Mouse (Mus musculus): ENCODE data around the gene Prss22.
"Not testable (repeated sequence)": the region's sequence is repeated elsewhere in the genome, so short reads cannot be mapped to it uniquely, and the experiment has no call there.

The Prss22 gene

DNA sequence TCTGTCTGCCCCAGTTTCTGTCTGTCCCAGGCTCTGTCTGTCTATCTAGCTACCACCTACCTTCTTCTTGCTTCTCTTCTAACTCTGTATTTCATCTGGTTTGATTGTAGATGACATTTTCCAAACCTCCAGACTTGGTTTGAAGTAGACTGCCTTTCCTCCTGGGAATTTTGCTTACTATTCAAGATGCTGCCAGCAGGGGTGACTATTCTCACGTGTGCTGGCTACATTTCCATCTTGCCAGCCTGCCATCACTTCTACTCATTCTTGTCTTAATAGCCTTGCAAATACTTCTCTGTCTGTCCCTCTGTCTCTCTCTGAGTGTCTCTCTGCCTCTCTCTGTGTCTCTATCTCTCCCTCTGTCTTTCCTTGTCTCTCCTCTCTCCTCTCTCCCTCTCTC is 2.5 kb downstream of the Prss22 start:
- DNase-seq (ENCODE audit: low spot score in 2 of 2): no peak

DNA sequence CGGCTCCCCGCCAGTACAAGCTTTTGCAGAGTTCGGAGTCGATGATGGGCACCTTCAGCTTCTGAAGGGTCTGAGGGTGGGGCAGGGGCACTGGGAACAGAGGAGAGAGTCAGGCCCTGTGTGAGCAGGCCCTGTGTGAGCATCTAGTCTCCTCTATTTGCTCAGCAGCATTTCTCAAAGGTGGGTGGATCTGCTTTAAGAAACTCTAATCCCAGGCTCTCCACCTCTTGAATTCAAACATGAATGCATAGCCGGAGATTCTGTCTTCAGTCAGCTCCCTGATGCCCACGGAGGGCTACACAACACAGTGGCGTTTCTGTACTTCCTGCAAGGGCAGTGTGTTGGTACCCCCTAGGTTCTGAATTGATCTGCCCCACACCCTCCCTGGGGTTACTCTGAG is 3.2 kb downstream of the Prss22 start:
- DNase-seq (ENCODE audit: low spot score in 2 of 2): no peak

DNA sequence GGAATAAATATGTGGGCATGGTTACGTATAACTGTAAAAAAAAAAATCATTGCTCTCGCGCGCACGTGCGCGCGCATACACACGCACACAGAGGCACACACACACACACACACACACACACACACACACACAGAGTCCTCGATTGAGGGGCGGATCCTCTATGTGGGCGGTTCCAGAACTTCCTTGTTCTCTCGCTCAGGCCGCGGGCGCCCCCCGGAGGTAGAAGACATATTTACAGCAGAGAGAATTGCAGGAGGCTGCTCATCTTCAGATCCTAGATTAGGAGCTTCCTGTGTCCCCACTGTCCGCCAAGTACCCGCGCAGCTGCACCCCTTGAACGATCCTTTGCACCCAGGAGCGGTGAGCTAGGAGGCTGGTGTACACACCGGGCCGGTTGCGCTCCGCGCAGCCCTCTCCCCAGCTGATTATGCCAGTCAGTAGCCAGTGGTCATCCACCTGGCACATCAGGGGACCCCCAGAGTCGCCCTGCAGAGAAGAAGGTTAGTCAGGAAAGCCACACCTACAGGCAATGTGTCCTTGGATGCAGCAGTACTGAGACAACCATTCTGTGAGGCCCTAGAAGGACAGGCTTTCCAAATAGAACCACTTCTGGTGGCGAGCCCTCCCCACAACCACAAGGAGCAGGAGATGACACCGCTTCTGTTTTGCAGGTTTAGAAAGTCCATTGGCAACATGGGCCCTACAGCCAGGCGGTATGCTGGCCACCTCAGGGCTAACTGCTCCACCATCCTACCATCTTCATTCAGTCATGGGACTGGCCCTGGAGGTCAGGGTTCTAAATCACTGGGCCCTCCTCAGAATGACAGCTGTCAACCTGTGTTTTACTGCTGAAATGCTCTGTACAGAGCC is 4.1 kb downstream of the Prss22 start:
- peak; percentile 82 to 85 for DNase-seq (ENCODE audit: low spot score in 2 of 2)

DNA sequence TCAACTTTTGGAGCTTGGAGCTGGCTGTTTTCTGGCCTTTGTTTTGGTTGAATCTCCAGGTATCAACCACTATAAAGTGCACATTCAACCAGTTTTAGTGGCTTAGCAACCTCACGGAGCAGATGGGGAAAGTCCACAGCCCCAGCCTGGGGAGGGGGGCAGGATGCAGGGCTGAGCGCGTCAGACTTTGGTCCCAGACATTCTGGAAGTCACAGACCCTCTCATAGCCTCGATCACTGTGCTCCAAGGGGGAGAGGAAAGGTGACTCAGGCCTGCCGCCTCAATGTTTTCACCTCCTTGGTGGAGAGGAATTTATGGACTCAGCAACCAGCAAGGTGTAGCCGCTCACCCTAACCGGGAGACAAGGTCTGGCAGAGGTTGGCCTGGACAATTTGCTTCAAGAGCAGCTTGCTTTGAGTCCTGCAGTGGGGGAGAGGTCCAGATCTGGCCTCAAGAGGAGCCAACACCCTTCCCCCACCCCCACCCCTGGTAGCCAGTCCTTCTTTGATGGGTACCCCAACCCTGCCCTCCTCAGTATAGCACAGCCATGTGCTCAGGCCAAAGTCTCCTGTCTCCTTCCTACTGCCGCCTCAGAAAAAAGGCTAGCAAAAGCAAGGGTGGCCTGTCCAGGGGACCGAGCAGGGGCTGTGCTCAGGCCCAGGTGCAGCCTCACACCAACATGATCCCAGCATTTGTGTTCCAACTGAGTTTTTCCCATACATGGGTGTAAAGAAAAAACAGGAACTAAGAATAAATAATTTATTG is 4.9 kb downstream of the Prss22 start:
- DNase-seq (ENCODE audit: low spot score in 2 of 2): no peak

DNA sequence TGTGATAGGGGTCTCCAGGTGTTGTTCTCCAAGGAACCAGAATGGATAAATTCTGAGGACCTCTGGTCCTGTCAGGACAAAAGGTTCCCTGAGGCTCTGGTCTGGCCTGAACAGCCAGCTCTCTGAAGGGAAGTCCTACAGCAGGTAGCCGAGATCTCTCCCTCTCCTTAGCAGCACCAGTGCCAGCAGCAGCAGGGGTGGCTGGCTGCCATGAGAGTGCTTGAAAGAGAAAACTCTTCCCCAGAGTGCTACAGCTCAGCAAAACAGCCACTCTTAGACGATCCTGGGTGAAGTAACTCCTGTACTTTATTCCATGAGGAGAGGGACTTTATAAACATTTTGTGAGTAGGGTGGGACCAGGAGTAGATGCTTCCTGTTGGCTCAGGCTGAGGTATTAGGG is 8.1 kb downstream of the Prss22 start:
- DNase-seq (ENCODE audit: low spot score in 2 of 2): no peak

DNA sequence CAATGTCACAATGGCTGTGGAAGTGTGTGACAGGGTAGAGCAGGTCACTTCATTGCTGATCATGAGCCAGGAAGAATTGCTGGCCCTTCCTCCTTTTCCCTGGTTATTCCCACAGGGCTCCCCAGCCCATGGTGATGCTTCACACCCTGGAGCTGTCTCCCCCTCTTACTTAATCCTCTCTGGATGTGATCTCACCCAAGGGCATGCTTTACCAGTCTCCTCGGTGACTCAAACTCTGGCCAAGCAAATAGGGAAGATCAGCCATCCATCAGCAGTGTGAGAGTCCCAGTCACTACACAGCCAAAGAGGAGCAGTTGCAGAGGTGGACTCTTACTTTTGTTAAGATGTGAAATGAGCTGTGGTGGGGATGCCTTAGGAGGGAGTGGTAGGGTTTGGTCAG is 12.9 kb downstream of the Prss22 start:
- no peak for DNase-seq (ENCODE audit: low spot score in 2 of 2)

DNA sequence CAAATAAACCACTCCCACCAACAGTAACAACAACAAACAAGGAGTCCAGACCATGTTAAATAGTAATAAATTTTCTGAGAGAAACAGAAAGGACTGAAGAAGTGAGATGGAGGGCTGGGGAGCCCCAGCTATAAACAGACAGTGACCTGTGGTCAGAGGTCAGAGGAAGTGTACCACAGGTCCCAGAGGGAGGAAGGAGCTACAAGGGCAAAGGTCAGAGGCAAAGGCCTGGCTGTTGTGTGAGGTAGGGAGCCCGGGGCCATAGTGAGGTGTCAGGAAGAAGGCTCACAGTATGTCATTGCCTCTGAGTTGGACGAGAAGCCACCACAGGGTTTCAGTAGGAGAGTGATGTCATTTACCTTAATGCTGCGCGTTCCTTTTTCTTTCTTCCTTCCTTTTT is 15.0 kb downstream of the Prss22 start:
- peak in 1 of 2 experiments; percentile 3 for DNase-seq (ENCODE audit: low spot score in 2 of 2)

DNA sequence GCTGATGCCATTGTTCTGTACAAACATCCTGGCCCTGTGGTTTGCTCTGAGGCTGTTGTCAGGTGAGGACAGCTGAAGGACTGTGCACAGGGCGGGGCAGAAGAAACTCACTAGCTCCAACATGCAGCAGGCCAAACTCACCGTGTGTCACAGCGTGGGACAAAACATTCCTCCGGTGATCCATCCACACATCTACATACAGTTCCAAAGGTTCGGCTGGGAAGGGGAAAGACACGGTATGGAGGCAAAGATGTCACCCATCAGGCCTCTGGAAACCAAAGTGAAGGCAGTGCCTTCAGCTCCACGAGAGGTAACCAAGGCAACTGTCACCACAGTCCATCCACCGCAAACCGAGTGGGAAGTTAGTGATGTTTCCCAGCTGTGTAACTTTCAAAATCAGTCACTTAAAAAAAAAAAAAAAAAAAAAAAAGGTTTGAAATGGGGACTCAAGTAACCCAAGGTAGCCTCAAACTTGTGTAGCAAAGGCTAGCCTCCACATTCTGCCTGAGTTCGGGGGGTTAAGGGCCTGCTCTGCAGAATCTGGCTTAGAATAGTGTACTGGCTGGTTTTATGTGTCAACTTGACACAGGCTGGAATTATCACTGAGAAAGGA is 17.5 kb downstream of the Prss22 start, which contains the start of gene Prss30:
Gene Prss30, minus strand, starts transcription at position 270 of the 613 bp plus-strand sequence.
- peak; percentile 41 to 61 for DNase-seq (ENCODE audit: low spot score in 2 of 2)

DNA sequence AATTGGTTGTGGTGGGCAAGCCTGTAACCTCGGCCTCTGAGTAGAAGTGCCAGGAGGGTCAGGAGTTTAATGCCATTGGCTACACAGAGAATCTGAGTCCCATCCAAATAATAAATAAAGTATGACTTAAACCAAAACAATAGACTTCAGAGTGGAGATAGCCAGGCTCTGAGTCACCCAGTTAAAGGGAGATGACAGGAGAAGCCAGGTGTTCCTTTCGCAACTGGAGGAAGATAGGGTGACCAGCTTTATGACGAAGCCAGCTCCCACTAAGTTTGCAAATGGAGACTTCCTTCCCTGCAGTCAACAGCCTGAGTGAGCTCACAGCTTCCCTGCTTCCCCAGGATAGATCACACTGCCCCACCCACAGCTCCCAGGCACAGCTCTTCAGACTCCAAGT is 18.4 kb downstream of the Prss22 start:
- no peak for DNase-seq (ENCODE audit: low spot score in 2 of 2)

DNA sequence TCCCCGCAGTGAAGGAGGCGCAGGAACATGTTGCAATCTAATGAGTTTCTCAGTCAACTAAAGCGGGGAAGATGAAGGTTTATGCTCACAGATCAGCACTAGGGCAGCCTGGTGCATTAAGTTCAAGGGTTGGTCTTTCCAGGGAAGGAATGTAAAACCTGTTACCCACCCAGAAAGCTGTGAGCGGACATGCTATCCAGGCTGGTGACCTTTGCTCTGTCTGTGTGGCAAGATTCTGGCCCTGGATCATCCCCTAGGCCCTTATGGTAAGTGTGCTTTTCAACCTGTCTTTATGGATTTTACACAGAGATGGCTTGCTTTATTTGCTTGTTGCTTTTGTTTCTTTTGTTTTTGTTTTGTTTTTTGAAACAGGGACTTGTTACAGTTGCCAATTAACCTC is 21.2 kb downstream of the Prss22 start:
- no peak for DNase-seq (ENCODE audit: low spot score in 2 of 2)

DNA sequence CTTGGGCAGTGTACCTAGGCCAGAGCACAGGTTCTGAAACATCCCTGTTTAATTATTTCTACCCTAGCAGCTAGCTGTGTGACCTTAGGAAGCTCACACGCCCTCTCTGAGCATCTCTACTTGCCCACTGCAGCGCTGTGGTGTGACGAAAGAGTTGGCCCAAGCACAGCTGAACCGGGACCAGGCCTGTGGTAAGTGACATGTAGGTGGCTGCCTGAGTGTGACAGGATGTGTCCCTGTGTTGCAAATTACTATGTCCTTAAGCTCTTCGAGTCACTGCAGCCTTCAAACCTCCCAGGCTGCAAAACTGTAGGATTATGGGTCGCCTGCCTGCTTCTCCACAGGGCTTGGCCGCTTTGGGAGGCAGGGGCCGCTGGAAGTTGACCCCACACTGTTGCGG is 26.6 kb downstream of the Prss22 start:
- DNase-seq (ENCODE audit: low spot score in 2 of 2): no peak

DNA sequence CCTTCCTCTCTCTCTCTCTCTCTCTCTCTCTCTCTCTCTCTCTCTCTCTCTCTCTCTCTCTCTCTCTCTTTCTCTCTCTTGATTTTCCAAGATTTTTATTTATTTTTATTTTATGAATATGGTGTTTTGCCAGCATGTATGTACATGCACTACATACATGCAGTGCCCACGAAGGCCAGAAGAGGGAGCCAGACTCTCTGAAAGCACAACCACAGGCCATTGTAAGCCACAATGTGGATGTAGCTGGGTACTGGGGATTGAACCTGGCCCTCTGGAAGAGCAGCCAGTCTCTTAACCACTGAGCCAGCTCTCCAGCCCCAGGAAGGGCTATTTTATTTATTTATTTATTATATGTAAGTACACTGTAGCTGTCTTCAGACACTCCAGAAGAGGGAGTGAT is 28.7 kb downstream of the Prss22 start:
- peak; percentile 60 to 72 for DNase-seq (ENCODE audit: low spot score in 2 of 2)

DNA sequence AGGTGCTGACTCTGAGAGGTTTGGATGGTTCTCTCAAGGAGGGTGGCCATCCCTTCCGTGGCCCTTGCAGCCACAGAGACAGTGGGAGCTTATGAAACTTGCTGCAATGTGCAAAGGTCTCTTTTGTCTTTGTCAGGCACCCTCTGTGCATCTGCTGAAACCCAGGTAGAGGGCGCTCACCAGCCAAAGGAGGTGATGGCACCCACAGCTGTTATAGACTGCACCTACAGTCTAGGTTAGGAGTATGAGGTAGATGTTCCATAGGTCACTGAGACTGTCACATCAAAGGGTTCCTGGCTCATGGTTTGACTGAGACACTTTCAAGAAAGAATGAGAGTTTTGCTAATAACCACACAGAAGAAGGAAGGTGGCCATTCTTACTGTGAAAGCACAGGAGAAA is 29.1 kb downstream of the Prss22 start:
- DNase-seq (ENCODE audit: low spot score in 2 of 2): no peak

DNA sequence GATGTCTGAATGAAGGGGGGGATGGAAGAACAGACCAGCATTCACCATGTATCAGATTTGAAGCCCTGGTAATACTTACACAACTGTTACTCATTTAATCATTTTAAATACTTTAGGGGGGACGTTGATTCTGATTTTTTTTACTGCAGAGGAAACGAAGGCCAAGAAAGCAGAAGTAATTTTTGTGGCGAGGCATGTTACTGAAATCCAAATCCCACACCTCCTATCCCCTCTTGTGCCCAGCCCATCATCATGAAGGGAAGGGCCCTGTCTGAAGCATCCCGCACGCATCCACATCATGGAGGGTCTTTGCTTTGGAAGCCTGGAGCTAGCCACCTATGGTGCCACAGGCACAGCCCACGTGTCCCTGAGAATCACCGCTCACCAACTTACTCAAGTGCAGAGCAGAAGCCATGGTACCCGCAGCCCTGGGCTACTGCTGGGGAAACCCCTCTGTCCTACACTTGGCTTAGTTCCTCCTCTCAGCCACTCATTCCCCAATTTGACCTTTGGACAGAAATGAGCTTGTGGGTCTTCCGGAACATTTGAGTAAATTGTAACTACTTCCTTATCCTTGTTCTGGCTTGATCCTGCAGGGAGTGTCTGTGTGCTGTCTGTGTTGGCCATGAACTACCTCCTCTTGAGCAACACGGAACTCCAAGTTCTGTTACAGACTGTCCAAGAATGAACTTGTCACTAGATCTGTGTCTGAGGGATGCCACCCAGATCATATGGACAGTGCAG is 31.1 kb downstream of the Prss22 start:
- peak in 1 of 2 experiments; percentile 12 for DNase-seq (ENCODE audit: low spot score in 2 of 2)

DNA sequence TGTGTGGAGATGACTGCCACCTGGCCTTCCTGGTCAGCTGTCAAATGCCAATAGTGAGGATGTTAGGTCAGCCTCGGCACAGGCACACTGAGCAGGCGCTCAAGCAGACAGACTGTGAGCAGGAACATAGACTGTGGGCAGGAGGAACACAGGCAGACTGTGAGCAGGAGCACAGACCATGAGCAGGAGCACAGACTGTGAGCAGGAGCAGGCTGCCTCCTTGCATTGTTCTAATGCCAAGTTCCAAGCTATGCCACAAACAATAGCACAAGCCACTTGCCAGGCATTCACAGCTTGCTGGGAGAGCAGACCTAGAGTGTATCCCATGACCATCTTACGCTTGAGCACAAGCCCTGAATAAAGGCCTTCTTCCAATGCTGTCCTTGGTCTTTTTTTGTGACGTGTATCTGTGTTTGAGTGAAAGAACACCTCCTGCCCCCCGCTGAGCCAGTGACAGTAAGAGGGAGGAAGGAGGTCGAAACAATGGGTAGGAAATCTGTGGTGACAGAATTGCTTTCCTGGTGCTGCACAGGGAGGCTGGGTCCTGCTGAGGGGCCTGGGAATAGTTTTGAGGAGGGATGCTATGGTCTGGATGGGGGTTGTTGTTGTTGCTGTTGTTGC is 32.0 kb downstream of the Prss22 start:
- DNase-seq (ENCODE audit: low spot score in 2 of 2): no peak

DNA sequence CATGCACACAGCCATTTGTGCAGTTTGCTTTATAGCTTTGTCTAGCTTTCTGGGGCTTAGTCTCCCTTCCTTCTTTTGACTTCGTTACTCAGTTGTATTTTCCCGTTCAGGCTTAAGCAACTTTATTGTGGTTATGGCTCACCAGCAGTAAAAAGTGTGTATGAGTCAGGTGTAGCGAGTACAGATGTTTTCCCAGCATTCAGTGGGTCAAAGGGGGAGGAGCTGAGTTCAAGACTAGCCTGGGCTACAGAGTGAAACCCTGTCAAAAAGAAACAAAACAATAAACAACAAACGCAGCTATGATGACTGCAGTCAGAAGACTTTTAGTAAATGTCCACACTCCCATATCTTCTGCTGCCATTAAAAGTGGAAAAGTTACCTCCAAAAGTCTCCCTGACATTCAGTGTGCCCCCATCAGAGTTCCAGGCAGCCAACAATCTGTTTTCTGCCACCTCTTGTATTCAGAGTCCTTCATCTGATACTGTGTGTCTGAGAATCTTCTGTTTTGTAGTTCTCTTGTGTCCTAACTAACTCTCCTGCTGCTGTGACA is 36.3 kb downstream of the Prss22 start:
- no peak for DNase-seq (ENCODE audit: low spot score in 2 of 2)

DNA sequence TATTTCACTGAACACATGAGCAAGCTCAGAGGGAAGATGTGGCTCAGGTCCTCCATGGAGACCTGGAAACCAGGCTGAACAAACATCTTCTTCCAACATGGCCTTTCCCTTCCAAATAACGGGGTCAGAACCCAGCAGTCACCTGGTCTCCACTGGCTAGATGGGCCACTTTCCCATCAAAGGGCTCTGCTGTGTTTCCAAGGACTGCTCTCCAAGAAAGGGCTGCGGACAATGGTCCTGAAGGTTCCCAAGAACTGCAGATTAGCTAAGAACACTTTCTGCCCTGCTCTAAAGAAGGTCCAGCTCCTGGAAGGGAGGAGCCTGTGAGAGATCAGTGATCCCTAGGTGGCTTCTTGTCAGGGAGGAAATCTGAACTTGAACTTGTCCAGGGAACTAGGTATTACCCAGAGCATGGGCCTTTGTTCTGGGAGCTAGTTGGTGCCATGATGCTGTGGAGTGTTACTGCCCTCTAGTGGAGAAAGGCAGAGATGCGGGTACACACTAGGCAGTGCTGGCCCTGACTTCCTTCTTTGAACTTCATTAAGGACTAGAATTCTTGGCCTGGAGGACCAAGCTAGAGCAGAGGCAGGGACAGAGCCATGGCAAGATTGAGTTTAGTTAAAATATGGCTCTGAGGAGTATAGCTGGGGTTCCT is 37.7 kb downstream of the Prss22 start:
- peak; percentile 62 to 72 for DNase-seq (ENCODE audit: low spot score in 2 of 2)

DNA sequence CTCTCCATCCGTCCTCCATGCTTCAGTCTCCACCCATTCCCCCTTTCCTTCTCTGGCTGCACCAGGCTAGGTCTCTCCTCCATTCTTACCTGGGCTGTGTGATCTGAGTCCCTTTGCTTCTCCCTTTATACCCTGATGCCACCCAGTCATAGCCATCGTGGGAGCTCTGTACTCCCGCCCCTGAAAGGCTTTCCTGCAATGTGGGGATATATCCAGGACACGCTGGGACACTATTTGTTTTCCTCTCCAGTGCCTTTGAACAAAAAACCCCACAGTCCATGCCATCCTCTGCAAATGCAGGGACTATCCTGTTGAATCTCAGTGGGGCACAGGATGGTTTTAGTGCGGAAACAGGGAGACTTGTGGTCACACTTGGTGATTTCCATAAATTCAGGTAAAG is 42.7 kb downstream of the Prss22 start, which contains the start of gene Sbpl:
Gene Sbpl, minus strand, starts transcription at position 101 of the 400 bp plus-strand sequence.
- DNase-seq (ENCODE audit: low spot score in 2 of 2): no peak

DNA sequence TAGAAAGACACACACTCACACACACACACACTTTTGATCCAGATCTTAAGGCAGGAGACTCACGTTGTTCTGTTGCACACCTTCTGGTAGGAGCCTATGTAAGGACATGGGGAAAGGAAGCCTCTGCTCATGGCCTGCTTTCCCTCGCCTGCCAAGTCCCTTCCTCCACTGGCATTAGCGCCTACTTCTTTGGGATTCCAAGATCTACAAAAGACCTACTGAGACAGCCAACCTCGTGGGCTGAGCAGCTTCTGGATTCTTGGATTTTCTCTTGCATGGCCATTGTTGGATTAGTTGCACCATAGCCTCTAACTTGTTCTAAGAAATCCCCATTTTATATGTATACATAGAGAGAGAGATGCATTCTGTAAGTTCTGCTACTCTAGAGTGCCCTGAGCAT is 47.1 kb downstream of the Prss22 start:
- not testable (repeated sequence) for DNase-seq (ENCODE audit: low spot score in 2 of 2)

DNA sequence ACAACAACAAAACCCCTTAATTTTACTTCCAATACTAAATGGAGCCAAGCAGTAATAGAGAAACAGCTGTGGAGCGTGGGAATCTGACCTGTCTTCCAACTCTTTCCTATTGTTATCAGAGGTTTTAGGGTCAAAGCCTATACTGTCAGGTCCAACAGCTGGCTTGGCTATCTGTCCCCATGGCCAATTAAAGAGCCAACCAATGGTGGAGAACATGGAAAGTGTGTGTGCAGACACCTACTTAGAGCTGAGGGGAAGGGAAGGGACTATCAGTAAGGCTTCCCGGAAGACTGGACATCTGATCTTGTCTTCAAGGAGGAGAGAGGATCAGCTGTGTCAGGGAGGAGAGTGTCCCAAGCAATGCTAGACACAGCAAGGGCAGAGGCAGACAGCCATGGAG is 48.8 kb downstream of the Prss22 start:
- DNase-seq (ENCODE audit: low spot score in 2 of 2): no peak
